Mouse (Mus musculus): ENCODE measurements at regions not wholly inside any gene's neighbourhood (a gene's known extent, or its start where the extent isn't known, plus 50 kb on each side); places are given as distances from the start of the nearest gene placed in this dataset.

- H3K36me3 ChIP-seq: no peaks in the 10 kb centered on the region
- DNase-seq (ENCODE audit: low spot score): no peak
- 86% methylated on average over 10 of the region's 10 CpGs for WGBS
Observed at GRCm38 (mm10) chr7:36308106-36308620, 389.8 kb upstream of the Tshz3 start.

GRCm38 (mm10) chr7:36277275-36277674 is 420.6 kb upstream of the Tshz3 start:
- H3K4me1 ChIP-seq: no peaks in the 10 kb centered on the region
- H3K27ac ChIP-seq: no peak overlapping the region
- DNase-seq (ENCODE audit: low spot score): no peak
- no peaks in the 10 kb centered on the region for H3K9me3 ChIP-seq (replicated peaks)
- no peaks in the 10 kb centered on the region for H3K27me3 ChIP-seq (ENCODE audit: low read depth, poor library complexity, severe bottlenecking)
- H3K4me3 ChIP-seq: no peak overlapping the region
- no peaks in the 10 kb centered on the region for H3K36me3 ChIP-seq

More at GRCm38 (mm10) chr7:36308106-36308620, 389.8 kb upstream of the Tshz3 start:
- Histone ChIP-seq H3K9me3 (replicated peaks) (no peaks in the 10 kb centered on the region), H3K4me3 (no peak overlapping the region), H3K27me3 (ENCODE audit: low read depth, poor library complexity, severe bottlenecking) (no peaks in the 10 kb centered on the region), H3K27ac (no peak overlapping the region), H3K4me1 (peaks cover 20% of the 10 kb centered on the region)

- WGBS: 48% methylated on average over 5 of the region's 5 CpGs
- no peaks in the 10 kb centered on the region for H3K9me3 ChIP-seq (replicated peaks)
- DNase-seq (ENCODE audit: low spot score): no peak
- no peaks in the 10 kb centered on the region for H3K27me3 ChIP-seq (ENCODE audit: low read depth, poor library complexity, severe bottlenecking)
- H3K4me3 ChIP-seq: no peak overlapping the region
- no peak overlapping the region for H3K27ac ChIP-seq
- peaks cover 8% of the 10 kb centered on the region for H3K4me1 ChIP-seq
- H3K36me3 ChIP-seq: no peaks in the 10 kb centered on the region
Observed at GRCm38 (mm10) chr7:36268966-36269365, 429.0 kb upstream of the Tshz3 start.

- H3K4me3 ChIP-seq: no peak overlapping the region
- no peaks in the 10 kb centered on the region for H3K9me3 ChIP-seq (replicated peaks)
- no peaks in the 10 kb centered on the region for H3K36me3 ChIP-seq
- H3K27ac ChIP-seq: no peak overlapping the region
- WGBS: 90% methylated on average over 7 of the region's 7 CpGs
- no peak for DNase-seq (ENCODE audit: low spot score)
- peaks cover 8% of the 10 kb centered on the region for H3K4me1 ChIP-seq
- H3K27me3 ChIP-seq (ENCODE audit: low read depth, poor library complexity, severe bottlenecking): no peaks in the 10 kb centered on the region
Observed at GRCm38 (mm10) chr7:36265163-36265823, 432.6 kb upstream of the Tshz3 start.

GRCm38 (mm10) chr7:36262124-36262710 is 435.7 kb upstream of the Tshz3 start:
- Histone ChIP-seq H3K36me3 (no peaks in the 10 kb centered on the region), H3K27ac (no peak overlapping the region), H3K4me3 (no peak overlapping the region), H3K4me1 (0 out of 2 replicates have a peak, but pooled peaks cover 3% of the 10 kb centered on the region), H3K27me3 (ENCODE audit: low read depth, poor library complexity, severe bottlenecking) (no peaks in the 10 kb centered on the region), H3K9me3 (replicated peaks) (no peaks in the 10 kb centered on the region)
- no peak for DNase-seq (ENCODE audit: low spot score)
- 82% methylated on average over 8 of the region's 8 CpGs for WGBS

GRCm38 (mm10) chr7:36257102-36257501 is 440.8 kb upstream of the Tshz3 start:
- DNase-seq (ENCODE audit: low spot score): no peak
- H3K4me1 ChIP-seq: no peaks in the 10 kb centered on the region
- no peak overlapping the region for H3K27ac ChIP-seq
- H3K9me3 ChIP-seq (replicated peaks): no peaks in the 10 kb centered on the region
- H3K36me3 ChIP-seq: no peaks in the 10 kb centered on the region
- no peak overlapping the region for H3K4me3 ChIP-seq
- H3K27me3 ChIP-seq (ENCODE audit: low read depth, poor library complexity, severe bottlenecking): no peaks in the 10 kb centered on the region
- 95% methylated on average over 15 of the region's 15 CpGs for WGBS

GRCm38 (mm10) chr7:36247356-36247755 is 444.6 kb upstream of the Zfp507 start:
- Histone ChIP-seq H3K9me3 (replicated peaks) (no peaks in the 10 kb centered on the region), H3K27ac (no peak overlapping the region), H3K27me3 (ENCODE audit: low read depth, poor library complexity, severe bottlenecking) (no peaks in the 10 kb centered on the region), H3K4me3 (no peak overlapping the region), H3K4me1 (no peaks in the 10 kb centered on the region), H3K36me3 (no peaks in the 10 kb centered on the region)
- DNase-seq (ENCODE audit: low spot score): no peak

- whole genome bisulfite sequencing: 92% methylated on average over 2 of the region's 2 CpGs
- peak; percentile 21 for DNase-seq (ENCODE audit: low spot score)
- Histone ChIP-seq H3K4me1 (no peaks in the 10 kb centered on the region), H3K36me3 (no peaks in the 10 kb centered on the region), H3K27ac (no peak overlapping the region), H3K9me3 (replicated peaks) (no peaks in the 10 kb centered on the region), H3K27me3 (ENCODE audit: low read depth, poor library complexity, severe bottlenecking) (no peaks in the 10 kb centered on the region), H3K4me3 (no peak overlapping the region)
Observed at GRCm38 (mm10) chr7:36236673-36237072, 433.9 kb upstream of the Zfp507 start.

- DNase-seq (ENCODE audit: low spot score): peak; percentile 15
- H3K27ac ChIP-seq: no peak overlapping the region
- no peaks in the 10 kb centered on the region for H3K9me3 ChIP-seq (replicated peaks)
- no peak overlapping the region for H3K4me3 ChIP-seq
- H3K4me1 ChIP-seq: no peaks in the 10 kb centered on the region
- H3K27me3 ChIP-seq (ENCODE audit: low read depth, poor library complexity, severe bottlenecking): no peaks in the 10 kb centered on the region
- H3K36me3 ChIP-seq: no peaks in the 10 kb centered on the region
Observed at GRCm38 (mm10) chr7:36229031-36229430, 426.2 kb upstream of the Zfp507 start.

GRCm38 (mm10) chr7:36224416-36224815 is 421.6 kb upstream of the Zfp507 start:
- 89% methylated on average over 8 of the region's 8 CpGs for WGBS
- H3K4me1 ChIP-seq: no peaks in the 10 kb centered on the region
- H3K27me3 ChIP-seq (ENCODE audit: low read depth, poor library complexity, severe bottlenecking): no peaks in the 10 kb centered on the region
- no peak overlapping the region for H3K27ac ChIP-seq
- peak; percentile 14 for DNase-seq (ENCODE audit: low spot score)
- H3K9me3 ChIP-seq (replicated peaks): no peaks in the 10 kb centered on the region
- no peak overlapping the region for H3K4me3 ChIP-seq
- no peaks in the 10 kb centered on the region for H3K36me3 ChIP-seq

GRCm38 (mm10) chr7:36218386-36218785 is 415.6 kb upstream of the Zfp507 start:
- no peaks in the 10 kb centered on the region for H3K36me3 ChIP-seq
- no peaks in the 10 kb centered on the region for H3K4me1 ChIP-seq
- no peak for DNase-seq (ENCODE audit: low spot score)
- H3K27ac ChIP-seq: no peak overlapping the region
- H3K9me3 ChIP-seq (replicated peaks): no peaks in the 10 kb centered on the region
- no peak overlapping the region for H3K4me3 ChIP-seq
- WGBS: 65% methylated on average over 2 of the region's 2 CpGs
- no peaks in the 10 kb centered on the region for H3K27me3 ChIP-seq (ENCODE audit: low read depth, poor library complexity, severe bottlenecking)

GRCm38 (mm10) chr7:36210034-36210433 is 407.2 kb upstream of the Zfp507 start:
- 96% methylated on average over 4 of the region's 4 CpGs for WGBS
- DNase-seq (ENCODE audit: low spot score): no peak
- H3K9me3 ChIP-seq (replicated peaks): no peaks in the 10 kb centered on the region

GRCm38 (mm10) chr7:36207525-36208260 is 404.9 kb upstream of the Zfp507 start:
- H3K27ac ChIP-seq: no peak overlapping the region
- no peaks in the 10 kb centered on the region for H3K4me1 ChIP-seq
- DNase-seq (ENCODE audit: low spot score): peak; percentile 21
- no peak overlapping the region for H3K4me3 ChIP-seq
- WGBS: 90% methylated on average over 17 of the region's 17 CpGs
- no peaks in the 10 kb centered on the region for H3K9me3 ChIP-seq (replicated peaks)
- H3K27me3 ChIP-seq (ENCODE audit: low read depth, poor library complexity, severe bottlenecking): no peaks in the 10 kb centered on the region
- no peaks in the 10 kb centered on the region for H3K36me3 ChIP-seq

More at GRCm38 (mm10) chr7:36210034-36210433, 407.2 kb upstream of the Zfp507 start:
- H3K4me1 ChIP-seq: no peaks in the 10 kb centered on the region
- no peak overlapping the region for H3K4me3 ChIP-seq
- no peaks in the 10 kb centered on the region for H3K27me3 ChIP-seq (ENCODE audit: low read depth, poor library complexity, severe bottlenecking)
- H3K36me3 ChIP-seq: no peaks in the 10 kb centered on the region
- H3K27ac ChIP-seq: no peak overlapping the region
